ENCODE assay signal across 9 mouse cellular contexts in genomic region chr8:124277951-124278910, GRCm38 (mm10). TPM values are rescaled to one million over a fixed set of nuclear protein-coding genes. Genes with fewer than 3 reads are reported as not detected.
A peak's percentile ranks its signal among the peaks of the same experiment; 100 is the strongest.
DNase-seq lines count a peak whose midpoint lies in the region; ATAC-seq and TF ChIP-seq lines count a peak whose summit lies in the region.
"Had no signal": no experiment of that assay in that cellular context is flagged by ENCODE, and none has a peak within 500 bp of the region (broad histone marks: within the 10 kb centered on the region; RNA-seq: fewer than 3 reads in every experiment).

No protein-coding gene starts in this region.

- peak; percentile 58 to 86 for DNase-seq in adrenal gland, adult (ENCODE audit: inconsistent age in 2 of 2, low spot score in 1 of 2)
- DNase-seq in adrenal gland, adult 8-10 months, result no peak
- no peak for DNase-seq in layer of hippocampus, adult 2 months (ENCODE audit: low spot score in 2 of 2)
- DNase-seq in layer of hippocampus, adult 18-20 months (ENCODE audit: low spot score in 2 of 2), result no peak
- DNase-seq in layer of hippocampus, adult 9-11 months, result no peak
- DNase-seq in thymus, postnatal 4 days, result no peak
- DNase-seq: thymus, postnatal 14 days had no signal

- peak; percentile 44 for ATAC-seq in activated CD4-positive, CD25-positive, alpha-beta regulatory T cell, adult 4 months
- ATAC-seq in inflammation-experienced regulatory T-cells, adult 6 months, result peak; percentile 53

- TF ChIP-seq CTCF in layer of hippocampus, adult 2 months (conservative IDR thresholded peaks at IDR 0.05), result no peak

- no peak overlapping the region for H3K4me3 ChIP-seq in layer of hippocampus, adult 2 months

- peak overlapping the region; percentile 56; the same call in 1 of the 2 replicates for H3K27ac ChIP-seq in layer of hippocampus, adult 2 months

RNA-seq across cellular contexts. Expression of gene Galnt2, which starts 47.0 kb away (rescaled TPM):
- 10 to 100 TPM; 47.0 to 66.5 (median 54.4) TPM for total RNA-seq in adrenal gland, adult 8-10 months (2022)
- 10 to 100 TPM; 34.5 to 44.5 TPM for total RNA-seq in layer of hippocampus, adult 2 months (2021)
- 10 to 100 TPM; 41.5 to 48.8 TPM for total RNA-seq in layer of hippocampus, adult 18-20 months (2021)
- polyA plus RNA-seq in activated CD4-positive, CD25-positive, alpha-beta regulatory T cell, adult 4 months (2017; shearing (Covaris generic)), result 10 to 100 TPM; 18.2 to 20.1 TPM
- 10 to 100 TPM; 14.8 to 39.1 (median 20.4) TPM for polyA plus RNA-seq in inflammation-experienced regulatory T-cells, adult 6 months (2017; shearing (Covaris generic))

Comparison
In these comparisons a context has a peak if more than half of its experiments do, and no peak if none do; other contexts are left out.
1. DNase-seq: peak in adrenal gland, adult (2 of 2); none in adrenal gland, adult 8-10 months (single experiment), layer of hippocampus, adult 2 months (0 of 2), layer of hippocampus, adult 18-20 months (0 of 2), layer of hippocampus, adult 9-11 months (single experiment) and thymus, postnatal 4 days (single experiment).